Comparison of ENCODE assay signal across 20 mouse cellular contexts in genomic region chr3:154546234-154546633, GRCm38 (mm10).
"Had no signal": no experiment of that assay in that cellular context is flagged by ENCODE, and none has a peak within 500 bp of the region (broad histone marks: within the 10 kb centered on the region; RNA-seq: fewer than 3 reads in every experiment).

No protein-coding gene starts in this region.

- H3K4me3 ChIP-seq: layer of hippocampus, adult 2 months; left cerebral cortex, adult 2 months; liver, embryonic 13.5 days; midbrain, embryonic 13.5 days; neural tube, embryonic 12.5 days; neural tube, embryonic 15.5 days had no signal

- H3K9ac ChIP-seq: liver, embryonic 13.5 days; lung, embryonic 14.5 days; midbrain, embryonic 13.5 days; neural tube, embryonic 12.5 days; neural tube, embryonic 15.5 days had no signal

- H3K4me2 ChIP-seq: liver, embryonic 13.5 days; lung, embryonic 14.5 days; midbrain, embryonic 13.5 days; neural tube, embryonic 12.5 days; neural tube, embryonic 15.5 days had no signal

- DNase-seq: kidney, adult 8-10 months; kidney, postnatal 25 days; layer of hippocampus, adult 9-11 months; layer of hippocampus, postnatal 36 days; liver, embryonic 13.5 days; lung, embryonic 14.5 days; right cerebral cortex, adult 18-20 months; right cerebral cortex, postnatal 14 days; right cerebral cortex, postnatal 4 days; thymus, adult 2 months; thymus, postnatal 14 days; thymus, postnatal 4 days had no signal

- H3K9me3 ChIP-seq: liver, embryonic 13.5 days; midbrain, embryonic 13.5 days; neural tube, embryonic 12.5 days; neural tube, embryonic 15.5 days had no signal

- H3K36me3 ChIP-seq: liver, embryonic 13.5 days; midbrain, embryonic 13.5 days; neural tube, embryonic 12.5 days; neural tube, embryonic 15.5 days had no signal

- ATAC-seq: lung, postnatal 0 days; midbrain, embryonic 13.5 days had no signal

- H3K27ac ChIP-seq: layer of hippocampus, adult 2 months; left cerebral cortex, adult 2 months; liver, embryonic 13.5 days; macrophage; midbrain, embryonic 13.5 days; neural tube, embryonic 12.5 days; neural tube, embryonic 15.5 days; stomach, postnatal 0 days had no signal

- H3K4me1 ChIP-seq: liver, embryonic 13.5 days had no signal
